Mouse (Mus musculus) CH12.LX (cell line): ENCODE data around the gene Ubash3a. TPM values are rescaled to one million over a fixed set of nuclear protein-coding genes. Genes with fewer than 3 reads are reported as not detected.

ENCODE experiments used
- DNase-seq: peaks from one replicate; pipeline ENCODE4 v3.0.0-alpha.2; 2013; ENCODE audit errors: extremely low read depth
- H3K27ac ChIP-seq: 2 replicates; pipeline ENCODE4 v1.5.1; 2012; ENCODE audit warnings: low read depth, mild to moderate bottlenecking, control low read depth, moderate library complexity; ENCODE audit not compliant: insufficient read depth
- H3K27me3 ChIP-seq: replicated peaks from 2 replicates; pipeline ENCODE3; 2012; ENCODE audit warnings: inconsistent platforms
- H3K36me3 ChIP-seq, 2 experiments: replicated peaks in 1 of 2; 2 replicates each; pipeline versions ENCODE3 to v1.6.1; 2012; ENCODE audit warnings: inconsistent platforms in 1 of 2, low read length in 1 of 2, mild to moderate bottlenecking in 1 of 2, mixed read lengths in 1 of 2, moderate library complexity in 1 of 2; ENCODE audit not compliant: control insufficient read depth in 1 of 2, insufficient read depth in 1 of 2
- H3K4me1 ChIP-seq, 2 experiments: 2 replicates each; pipeline ENCODE4 v1.6.1; 2012; ENCODE audit warnings: inconsistent platforms in 1 of 2, moderate library complexity in 1 of 2; ENCODE audit not compliant: insufficient read depth in 2 of 2, control insufficient read depth in 1 of 2
- H3K4me2 ChIP-seq: 2 replicates; pipeline ENCODE4 v1.6.1; 2012; ENCODE audit warnings: low read depth, mild to moderate bottlenecking, control low read depth; ENCODE audit not compliant: poor library complexity, insufficient read depth, severe bottlenecking
- H3K4me3 ChIP-seq, 3 experiments: fragments of 150-350 bp in 1 of 3; sonication (generic) in 1 of 3; replicated peaks in 1 of 3; 2 replicates each; pipeline versions ENCODE3 to v1.5.1; 2011 to 2012; ENCODE audit warnings: low read depth in 2 of 3, low read length in 2 of 3, mild to moderate bottlenecking in 2 of 3, moderate library complexity in 2 of 3, control low read depth in 1 of 3, improper control_type of control experiment in 1 of 3, inconsistent platforms in 1 of 3, mixed read lengths in 1 of 3; ENCODE audit not compliant: poor library complexity in 1 of 3
- H3K79me2 ChIP-seq: replicated peaks from 2 replicates; pipeline ENCODE4 v1.6.1; 2012; ENCODE audit warnings: mild to moderate bottlenecking, moderate library complexity; ENCODE audit not compliant: control insufficient read depth, poor library complexity, insufficient read depth, severe bottlenecking; ENCODE audit errors: extremely low read depth
- H3K9ac ChIP-seq: 2 replicates; pipeline ENCODE4 v1.6.1; 2012; ENCODE audit warnings: low read depth, mild to moderate bottlenecking, control low read depth, moderate library complexity; ENCODE audit not compliant: insufficient read depth
- H3K9me3 ChIP-seq: replicated peaks from 2 replicates; pipeline ENCODE3; 2012; ENCODE audit warnings: low read length, inconsistent platforms, mixed read lengths
- CHD1 ChIP-seq: IDR thresholded peaks from 2 replicates; pipeline ENCODE4 v1.6.1; 2012; ENCODE audit warnings: low read depth, low read length, improper control_type of control experiment, inconsistent platforms
- CHD2 ChIP-seq: IDR thresholded peaks from 2 replicates; pipeline ENCODE4 v1.6.1; 2011; ENCODE audit warnings: low read length, improper control_type of control experiment
- E2F4 ChIP-seq: IDR thresholded peaks from 2 replicates; pipeline ENCODE4 v1.6.1; 2011; ENCODE audit warnings: low read depth, low read length, improper control_type of control experiment; ENCODE audit not compliant: insufficient replicate concordance
- ELF1 ChIP-seq: IDR thresholded peaks from 2 replicates; pipeline ENCODE4 v1.6.1; 2014; ENCODE audit warnings: low read depth, mild to moderate bottlenecking, inconsistent platforms, low read length, improper control_type of control experiment
- ETS1 ChIP-seq: conservative IDR thresholded peaks from 2 replicates; pipeline ENCODE4 v1.6.1; 2012; ENCODE audit warnings: low read depth, mild to moderate bottlenecking, inconsistent platforms, low read length, improper control_type of control experiment, moderate library complexity
- GABPA ChIP-seq: IDR thresholded peaks from 2 replicates; pipeline ENCODE4 v1.6.1; 2012; ENCODE audit warnings: low read depth, low read length, improper control_type of control experiment, inconsistent platforms; ENCODE audit not compliant: insufficient replicate concordance
- IRF4 ChIP-seq: IDR thresholded peaks from 2 replicates; pipeline ENCODE4 v1.6.1; 2014; ENCODE audit warnings: low read depth, mild to moderate bottlenecking, inconsistent platforms, low read length, improper control_type of control experiment
- JUN ChIP-seq: IDR thresholded peaks from 2 replicates; pipeline ENCODE4 v1.6.1; 2011; ENCODE audit warnings: low read depth, mild to moderate bottlenecking, low read length, improper control_type of control experiment, moderate library complexity; ENCODE audit not compliant: insufficient read depth
- JUND ChIP-seq: conservative IDR thresholded peaks from 2 replicates; pipeline ENCODE4 v1.6.1; 2011; ENCODE audit warnings: low read depth, low read length, improper control_type of control experiment
- MAFK ChIP-seq: IDR thresholded peaks from 2 replicates; pipeline ENCODE4 v1.6.1; 2011; ENCODE audit warnings: low read length, improper control_type of control experiment; ENCODE audit not compliant: insufficient replicate concordance
- MAX ChIP-seq: IDR thresholded peaks from 2 replicates; pipeline ENCODE4 v1.6.1; 2011; ENCODE audit warnings: low read length, improper control_type of control experiment
- MAZ ChIP-seq: IDR thresholded peaks from 2 replicates; pipeline ENCODE4 v1.6.1; 2012; ENCODE audit warnings: low read depth, mild to moderate bottlenecking, inconsistent platforms, low read length, improper control_type of control experiment, moderate library complexity
- MXI1 ChIP-seq: IDR thresholded peaks from 2 replicates; pipeline ENCODE4 v1.6.1; 2011; ENCODE audit warnings: mild to moderate bottlenecking, low read depth, low read length, improper control_type of control experiment
- MYC ChIP-seq: IDR thresholded peaks from 2 replicates; pipeline ENCODE4 v1.6.1; 2011; ENCODE audit warnings: low read depth, mild to moderate bottlenecking, improper control_type of control experiment, low read length
- NRF1 ChIP-seq: IDR thresholded peaks from 2 replicates; pipeline ENCODE4 v1.6.1; 2014; ENCODE audit warnings: low read depth, mild to moderate bottlenecking, inconsistent platforms, low read length, improper control_type of control experiment, moderate library complexity
- POLR2A ChIP-seq: IDR thresholded peaks from 2 replicates; pipeline ENCODE4 v1.6.1; 2011; ENCODE audit warnings: low read depth, mild to moderate bottlenecking, improper control_type of control experiment, low read length
- RAD21 ChIP-seq: IDR thresholded peaks from 2 replicates; pipeline ENCODE4 v1.6.1; 2011; ENCODE audit warnings: low read depth, mild to moderate bottlenecking, low read length, improper control_type of control experiment, moderate library complexity
- RCOR1 ChIP-seq: conservative IDR thresholded peaks from 2 replicates; pipeline ENCODE4 v1.6.1; 2012; ENCODE audit warnings: low read depth, mild to moderate bottlenecking, inconsistent platforms, low read length, improper control_type of control experiment
- SIN3A ChIP-seq: IDR thresholded peaks from 2 replicates; pipeline ENCODE4 v1.6.1; 2012; ENCODE audit warnings: low read length, improper control_type of control experiment, inconsistent platforms
- TBP ChIP-seq: conservative IDR thresholded peaks from 2 replicates; pipeline ENCODE4 v1.6.1; 2011; ENCODE audit warnings: low read depth, low read length, improper control_type of control experiment
- TCF12 ChIP-seq: IDR thresholded peaks from 2 replicates; pipeline ENCODE4 v1.6.1; 2014; ENCODE audit warnings: low read depth, mild to moderate bottlenecking, inconsistent platforms, low read length, improper control_type of control experiment
- UBTF ChIP-seq: IDR thresholded peaks from 2 replicates; pipeline ENCODE4 v1.6.1; 2012; ENCODE audit warnings: low read depth, mild to moderate bottlenecking, inconsistent platforms, low read length, improper control_type of control experiment, moderate library complexity
- USF1 ChIP-seq: IDR thresholded peaks from 2 replicates; pipeline ENCODE4 v1.6.1; 2014; ENCODE audit warnings: low read depth, mild to moderate bottlenecking, inconsistent platforms, low read length, improper control_type of control experiment
- ZC3H11A ChIP-seq: IDR thresholded peaks from 2 replicates; pipeline ENCODE4 v1.6.1; 2012; ENCODE audit warnings: low read depth, mild to moderate bottlenecking, inconsistent platforms, low read length, improper control_type of control experiment
- ZKSCAN1 ChIP-seq: IDR thresholded peaks from 2 replicates; pipeline ENCODE4 v1.6.1; 2012; ENCODE audit warnings: low read depth, inconsistent platforms, low read length, improper control_type of control experiment, borderline replicate concordance
- ZMIZ1 ChIP-seq: IDR thresholded peaks from 2 replicates; pipeline ENCODE4 v1.6.1; 2012; ENCODE audit warnings: low read depth, mild to moderate bottlenecking, inconsistent platforms, low read length, improper control_type of control experiment
- ZNF384 ChIP-seq: IDR thresholded peaks from 2 replicates; pipeline ENCODE4 v1.6.1; 2012; ENCODE audit warnings: low read depth, low read length, improper control_type of control experiment, inconsistent platforms
- dilution Hi-C: fragments of 300-500 bp; cut with MboI; formaldehyde crosslinking; loops from 2 replicates; pipeline ENCODE4 v1.14.3; 2020; ENCODE audit warnings: low sequenced_read_pairs; ENCODE audit not compliant: extremely low pct_unique_long_range_greater_than_20kb, extremely low pct_ligation_motif_present
- in situ Hi-C: fragments of 300-500 bp; cut with MboI; formaldehyde crosslinking; loops from 3 replicates; pipeline ENCODE4 v1.14.3; 2019; ENCODE audit warnings: low sequenced_read_pairs, low pct_ligation_motif_present, low pct_unique_long_range_greater_than_20kb, mixed read lengths
- polyA plus RNA-seq: library from polyadenylated mRNA; unstranded; fragments of >175 nt; gene quantifications from 2 replicates; pipeline ENCODE4 v1.2.1, GENCODE M21; 2012; ENCODE audit warnings: low read depth; ENCODE audit not compliant: insufficient read length
- total RNA-seq, 2 experiments: library from RNA; depleted of rRNA; stranded (reverse); fragments of 300-350 nt in 1 of 2; fragments of >200 nt in 1 of 2; gene quantifications; 2 replicates each; pipeline ENCODE4 v1.2.3; 2012 to 2014

Ubash3a gene
- total and polyA plus RNA-seq, 3 experiments = 0.08 to 0.17 TPM; not detected in 1

GRCm38 (mm10) chr17:31262715-31263114 is 55.0 kb downstream of the Ubash3a start:
- no peak for DNase-seq
- no peak overlapping the region for H3K27ac ChIP-seq
- H3K4me1 ChIP-seq = peaks cover 16 to 70% of the 10 kb centered on the region in 2 experiments
- peaks cover 9% of the 10 kb centered on the region for H3K9me3 ChIP-seq
- H3K4me3 ChIP-seq = no peak overlapping the region
- peaks cover 7% of the 10 kb centered on the region for H3K27me3 ChIP-seq
- no peak overlapping the region for H3K4me2 ChIP-seq
- H3K36me3 ChIP-seq = no peaks in the 10 kb centered on the region
- no peak for TF ChIP-seq RAD21
- TF ChIP-seq JUND = no peak
- TF ChIP-seq TBP = no peak
- no peak for TF ChIP-seq MAFK
- no peak for TF ChIP-seq TCF12
- TF ChIP-seq IRF4 = no peak
- TF ChIP-seq MAX = no peak
- no peak for TF ChIP-seq SIN3A
- TF ChIP-seq MAZ = no peak
- no peak for TF ChIP-seq MXI1
- TF ChIP-seq CHD2 = no peak
- no peak for TF ChIP-seq CHD1
- TF ChIP-seq ETS1 = no peak
- TF ChIP-seq NRF1 = no peak
- TF ChIP-seq GABPA = no peak
- no peak for TF ChIP-seq ZMIZ1
- no peak for TF ChIP-seq ZKSCAN1
- TF ChIP-seq RCOR1 = no peak
- TF ChIP-seq, all 38 proteins: peak for 0
- Histone ChIP-seq H3K79me2 (no peaks in the 10 kb centered on the region), H3K9ac (no peak overlapping the region)
- in situ Hi-C loops (no loop called here), dilution Hi-C loops (no loop called here)

- dilution Hi-C loops = no loop called here
- peaks cover 14 to 69% of the 10 kb centered on the region in 2 experiments for H3K4me1 ChIP-seq
- no peaks in the 10 kb centered on the region for H3K79me2 ChIP-seq
- TF ChIP-seq ETS1 (no peak), MYC (no peak), TCF12 (no peak), ZNF384 (no peak), MAFK (no peak), UBTF (no peak), POLR2A (no peak), ZC3H11A (no peak), ZMIZ1 (no peak), SIN3A (no peak), USF1 (no peak), JUN (no peak), ELF1 (no peak), E2F4 (no peak)
- no peaks in the 10 kb centered on the region for H3K36me3 ChIP-seq
- H3K27me3 ChIP-seq = peaks cover 15% of the 10 kb centered on the region
- H3K9ac ChIP-seq = no peak overlapping the region
- no peak for DNase-seq
- H3K4me2 ChIP-seq = no peak overlapping the region
- in situ Hi-C loops = no loop called here
- no peak overlapping the region for H3K4me3 ChIP-seq
- peaks cover 5% of the 10 kb centered on the region for H3K9me3 ChIP-seq
- H3K27ac ChIP-seq = no peak overlapping the region
These were observed 56.1 kb downstream of the Ubash3a start for GRCm38 (mm10) chr17:31263770-31264169.
